Mouse (Mus musculus) induced T-regulatory cell, adult 2 months (primary cell): Measurements from ENCODE around the gene Gm49355.

Experiments used
- DNase-seq: peaks from one replicate; pipeline ENCODE4 v3.0.0-alpha.2; 2012; ENCODE audit warnings: low read depth

The Gm49355 gene

DNA sequence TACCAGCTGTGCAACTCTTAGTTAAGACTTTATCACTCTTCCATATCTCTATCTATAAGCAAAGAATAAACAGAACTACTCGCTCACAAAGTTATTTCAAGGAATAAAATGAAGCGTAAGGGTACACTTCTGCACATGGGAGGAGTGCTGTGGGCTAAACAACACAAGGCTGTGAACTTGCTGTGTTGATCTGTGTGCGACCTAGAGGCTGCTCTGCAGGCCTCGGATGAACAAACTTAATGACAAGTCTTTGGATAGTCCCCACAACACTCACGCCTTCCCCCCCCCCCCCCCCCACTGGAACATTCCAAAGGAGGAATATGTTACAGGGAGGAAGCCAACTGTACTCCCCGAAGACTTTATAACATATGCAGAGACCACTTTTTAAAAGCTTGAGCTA is at the start of gene Gm49355:
TSS of gene Gm49355 (plus strand) at position 336 of the 400 bp plus-strand sequence.
- DNase-seq = no peak

DNA sequence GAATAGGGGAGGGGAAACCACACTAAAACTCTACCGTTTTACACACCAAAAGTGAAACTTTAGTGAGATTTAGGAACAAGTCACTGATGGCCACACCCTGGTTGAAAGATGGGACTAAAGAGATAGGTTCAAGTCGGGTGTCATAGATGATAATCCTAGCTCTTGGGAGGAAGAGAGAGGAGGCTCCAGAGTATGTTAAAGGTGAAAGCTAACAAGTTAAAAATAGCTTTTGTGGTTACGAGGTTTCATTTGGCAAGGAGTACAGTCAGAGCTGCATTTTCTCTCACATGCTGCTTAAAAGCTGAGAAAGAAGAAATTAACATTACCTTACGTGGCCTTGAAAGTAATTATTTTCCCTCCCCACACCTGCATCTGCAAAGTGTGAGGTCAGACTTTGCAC is 40.0 kb upstream of the Gm49355 start:
- peak; percentile 49 for DNase-seq

- DNase-seq = no peak
These were observed 7.7 kb upstream of the Gm49355 start for GRCm38 (mm10) chr14:12276031-12276430.

- peak; percentile 87 for DNase-seq
These were observed 551 bp downstream of the Gm49355 start, which contains the start of gene 3830406C13Rik for GRCm38 (mm10) chr14:12284141-12284912. Gene 3830406C13Rik, plus strand, starts transcription at chr14:12284173.

DNA sequence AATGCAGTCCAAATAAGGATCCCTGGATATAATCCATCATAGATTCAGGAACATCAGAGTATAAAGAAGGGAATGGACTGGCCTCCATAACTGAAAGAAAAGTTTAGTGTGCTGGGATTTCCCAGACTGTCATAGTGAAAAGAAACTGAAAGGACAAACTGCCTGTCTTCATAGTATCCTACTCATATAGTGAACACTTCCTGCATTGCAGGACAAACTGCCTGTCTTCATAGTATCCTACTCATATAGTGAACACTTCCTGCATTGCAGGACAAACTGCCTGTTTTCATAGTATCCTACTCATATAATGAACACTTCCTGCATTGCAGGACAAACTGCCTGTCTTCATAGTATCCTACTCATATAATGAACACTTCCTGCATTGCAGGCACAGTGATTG is 6.0 kb downstream of the Gm49355 start:
- peak; percentile 16 for DNase-seq

DNA sequence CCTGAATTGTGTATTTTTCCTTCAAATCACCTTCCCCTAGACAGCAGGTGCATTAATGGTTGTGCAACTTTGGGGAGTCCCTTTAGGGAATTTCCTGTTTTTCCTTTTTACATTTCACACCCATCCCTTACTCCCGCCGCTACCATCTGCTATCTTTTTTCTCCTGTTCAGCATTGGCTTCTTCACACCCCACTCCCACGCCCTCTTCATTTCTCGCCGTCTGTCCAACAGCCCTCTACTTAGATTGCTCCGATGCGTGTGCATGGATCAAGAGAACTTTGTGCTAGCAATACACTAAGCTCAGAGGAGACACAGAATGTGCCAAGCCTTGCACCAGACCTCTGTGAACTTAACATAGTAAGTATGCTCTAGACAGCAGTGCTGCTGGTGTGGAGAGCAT is 12.6 kb downstream of the Gm49355 start:
- no peak for DNase-seq

DNA sequence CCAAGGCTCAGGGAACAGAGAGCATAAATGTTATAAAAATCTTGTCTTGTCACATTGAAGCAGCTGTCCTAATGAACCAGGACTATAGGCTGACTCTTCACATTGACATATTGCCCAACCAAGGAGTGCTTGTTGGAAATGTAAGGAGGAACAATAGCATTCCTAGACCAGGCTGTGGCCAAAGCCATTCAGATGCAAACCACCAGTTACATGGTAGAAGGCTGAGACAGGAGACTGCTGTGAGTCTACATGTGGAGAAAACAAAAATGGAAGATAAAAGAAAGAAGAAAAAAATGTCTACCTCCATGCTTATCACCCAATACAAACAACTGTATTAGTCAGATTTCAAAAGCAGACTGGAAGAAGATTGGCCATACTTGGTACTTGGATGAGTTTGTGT is 15.4 kb downstream of the Gm49355 start:
- no peak for DNase-seq

- DNase-seq = no peak
These were observed 15.9 kb downstream of the Gm49355 start for GRCm38 (mm10) chr14:12299654-12300053.

- no peak for DNase-seq
These were observed 16.5 kb downstream of the Gm49355 start for GRCm38 (mm10) chr14:12300275-12300674.

DNA sequence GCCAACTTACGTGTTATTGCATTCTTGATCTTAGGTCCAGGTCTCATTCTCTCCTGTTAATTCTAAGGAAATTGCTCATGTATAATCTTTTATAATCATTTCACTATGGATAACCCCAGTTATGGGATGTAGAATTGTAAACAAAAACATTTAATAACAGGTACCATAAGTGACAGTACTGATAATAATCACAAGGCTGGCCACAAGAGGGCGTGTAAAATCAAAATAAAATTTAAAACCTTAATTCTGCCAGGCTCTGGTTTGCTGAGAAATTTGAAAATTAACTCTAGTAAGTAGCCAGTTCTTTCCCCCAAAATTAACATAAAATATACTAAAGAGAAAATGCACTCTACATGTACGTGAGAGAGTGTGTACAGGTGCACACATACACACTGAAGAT is 16.9 kb downstream of the Gm49355 start:
- no peak for DNase-seq

- DNase-seq = no peak
These were observed 19.3 kb downstream of the Gm49355 start for GRCm38 (mm10) chr14:12303106-12303505.

DNA sequence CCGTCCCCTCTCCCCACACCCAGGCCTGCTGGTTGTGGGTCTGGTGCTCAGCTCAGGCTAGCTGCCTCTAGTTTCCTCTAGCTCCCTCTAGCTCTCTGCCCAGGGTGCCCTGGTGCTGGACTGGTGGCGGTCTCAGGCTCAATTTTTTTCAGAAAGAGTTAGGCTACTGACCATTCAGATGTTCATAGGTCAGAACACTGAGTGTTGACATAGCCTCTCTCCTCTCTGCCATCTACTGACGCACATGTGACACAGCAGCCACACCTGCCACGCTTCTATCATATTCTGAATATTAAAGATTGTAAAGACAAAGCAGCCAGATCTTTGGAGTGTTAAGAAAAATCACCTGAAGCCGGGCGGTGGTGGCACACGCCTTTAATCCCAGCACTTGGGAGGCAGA is 49.8 kb downstream of the Gm49355 start:
- no peak for DNase-seq

- no peak for DNase-seq
These were observed 51.1 kb downstream of the Gm49355 start for GRCm38 (mm10) chr14:12334925-12335324.

DNA sequence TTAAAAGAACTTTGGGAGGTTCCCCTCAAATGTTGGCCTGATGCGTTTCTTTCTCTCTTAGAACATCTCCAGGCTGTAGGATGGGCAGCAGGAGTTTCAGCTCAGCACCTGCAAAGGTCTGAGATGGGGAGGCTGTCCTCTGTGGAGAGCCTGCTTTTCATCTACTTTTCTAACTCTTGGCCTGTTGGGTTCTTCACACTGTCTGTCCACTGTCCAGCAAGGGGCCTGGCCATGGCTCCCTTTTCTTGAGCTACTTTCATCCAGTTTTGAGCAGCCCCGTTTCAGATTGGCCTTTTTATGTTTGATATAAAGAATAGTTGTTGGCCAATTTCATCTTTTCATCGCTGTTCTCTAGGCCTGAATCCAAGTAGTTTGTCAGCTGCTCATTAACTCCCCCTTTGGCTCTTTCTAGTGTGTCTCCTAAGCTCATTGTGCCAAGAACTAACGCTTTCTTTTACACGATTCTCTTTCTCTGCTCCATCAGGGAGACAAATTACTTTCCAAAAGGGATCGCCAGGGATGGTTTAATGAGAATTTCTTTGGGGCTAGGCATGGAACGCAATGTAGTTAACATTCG is 53.7 kb downstream of the Gm49355 start:
- DNase-seq = no peak

- no peak for DNase-seq
These were observed 54.4 kb downstream of the Gm49355 start for GRCm38 (mm10) chr14:12337998-12338809.

GRCm38 (mm10) chr14:12338811-12339565 is 55.2 kb downstream of the Gm49355 start:
- no peak for DNase-seq

DNA sequence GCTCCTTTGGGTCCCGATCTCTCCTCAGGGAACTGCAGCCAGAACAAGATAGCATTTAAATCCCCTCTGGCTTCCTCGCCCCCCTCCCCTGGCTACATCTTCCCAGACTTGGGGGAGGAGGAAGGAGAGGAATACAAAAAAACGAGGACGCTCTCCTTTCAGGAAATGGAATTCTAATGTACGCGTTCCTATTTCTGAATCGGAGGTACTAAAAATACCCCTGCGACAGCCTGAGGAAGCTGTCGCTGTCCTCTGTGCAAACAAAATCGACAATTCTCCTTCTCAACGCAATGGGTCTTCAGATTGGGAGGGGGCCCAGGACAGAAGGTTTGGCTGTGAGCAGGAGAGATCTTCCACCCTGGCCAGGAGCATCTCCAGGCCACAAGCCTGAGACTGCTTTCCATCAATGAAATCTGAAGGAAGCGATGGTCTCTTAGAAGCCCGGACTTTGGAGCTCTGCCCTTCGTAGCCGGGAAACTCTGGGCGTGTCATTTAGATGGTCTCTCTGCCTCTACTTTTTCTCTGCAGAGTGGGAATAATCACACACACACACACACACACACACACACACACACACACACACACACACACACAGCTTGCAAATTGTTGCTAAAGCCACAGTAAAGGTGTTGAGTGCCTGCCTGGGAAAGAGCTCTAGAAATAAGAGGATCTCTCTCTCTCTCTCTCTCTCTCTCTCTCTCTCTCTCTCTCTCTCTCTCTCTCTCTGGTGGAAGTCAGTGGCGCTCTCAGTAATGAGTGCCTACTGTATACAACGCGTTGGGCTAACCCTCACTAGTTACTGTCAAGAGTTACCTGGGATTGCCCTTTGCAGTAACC is 56.7 kb downstream of the Gm49355 start:
- DNase-seq = no peak

DNA sequence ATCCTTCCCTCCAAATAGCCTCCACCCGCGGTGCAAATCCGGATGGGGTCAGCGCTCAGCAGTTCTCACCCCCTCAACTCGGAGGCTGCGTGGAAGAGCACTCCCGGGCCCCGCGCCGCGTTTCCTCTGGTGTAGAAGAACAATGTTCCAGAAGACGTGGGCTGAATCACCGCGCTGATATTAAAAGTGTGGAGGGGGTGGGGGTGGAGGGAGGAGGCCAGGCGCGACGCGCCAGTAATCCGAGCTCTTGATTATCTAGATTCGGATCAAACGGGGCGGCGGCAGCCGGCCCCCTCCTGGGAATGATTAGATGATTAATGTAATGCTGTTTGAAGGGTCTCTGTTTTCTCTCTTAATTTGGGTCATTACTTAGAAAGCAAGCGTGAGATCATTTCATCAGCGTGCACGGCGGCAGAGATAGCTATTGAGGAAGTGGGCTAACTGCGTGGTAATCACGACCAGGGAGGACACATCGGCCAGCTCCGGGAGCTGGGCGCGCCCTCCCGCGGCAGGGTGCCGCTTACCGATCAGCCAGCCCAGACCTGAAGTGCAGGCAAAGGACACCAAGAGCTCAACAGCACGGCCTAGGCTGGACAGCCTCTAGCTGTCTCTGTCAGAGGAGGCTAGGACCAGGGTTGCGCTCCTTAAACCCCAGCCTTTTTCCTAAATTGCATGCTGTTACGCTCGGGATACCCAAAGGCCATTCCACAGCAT is 57.5 kb downstream of the Gm49355 start:
- DNase-seq = no peak

GRCm38 (mm10) chr14:12341789-12342457 is 58.1 kb downstream of the Gm49355 start:
- no peak for DNase-seq
